Mouse (Mus musculus): ENCODE measurements at regions not wholly inside any gene's neighbourhood (a gene's known extent, or its start where the extent isn't known, plus 50 kb on each side); places are given as distances from the start of the nearest gene placed in this dataset.

DNA sequence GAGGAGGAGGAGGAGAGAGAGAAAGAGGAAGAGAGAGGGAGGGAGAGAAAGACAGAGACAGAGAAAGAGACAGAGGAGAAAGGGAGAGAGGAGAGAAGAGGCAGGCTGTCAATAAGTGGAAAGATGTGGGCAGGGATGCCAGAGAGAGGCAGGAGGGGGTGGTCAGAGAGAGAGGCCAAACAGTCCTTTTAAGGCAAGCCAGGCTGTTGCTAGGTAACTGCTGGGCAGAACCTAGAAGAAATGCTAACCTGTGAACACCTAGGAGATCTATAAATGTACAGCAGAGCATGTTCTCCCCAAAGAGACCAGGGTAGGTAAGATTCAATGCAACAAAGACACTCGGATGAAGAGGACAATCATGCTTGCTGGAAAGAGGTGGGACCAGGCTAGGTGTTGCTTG, 417.9 kb upstream of the Gm10131 start:
- H3K9ac ChIP-seq (ENCODE audit: low read length) = no peak overlapping the region
- no peaks in the 10 kb centered on the region for H3K36me3 ChIP-seq (ENCODE audit: control insufficient read depth, insufficient read depth, low read length)
- H3K4me1 ChIP-seq (ENCODE audit: control insufficient read depth in 2 of 2, insufficient read depth in 2 of 2, low read length in 2 of 2) = peaks cover 4 to 12% of the 10 kb centered on the region in 2 experiments
- no peak overlapping the region for H3K4me2 ChIP-seq (ENCODE audit: low read length)
- no peak overlapping the region for H3K4me3 ChIP-seq (ENCODE audit: control insufficient read depth in 1 of 2, insufficient read depth in 1 of 2, low read depth in 1 of 2, low read length in 2 of 2)
- H3K27me3 ChIP-seq (ENCODE audit: control insufficient read depth, insufficient read depth, low read length) = no peaks in the 10 kb centered on the region
- no peaks in the 10 kb centered on the region for H3K9me3 ChIP-seq (ENCODE audit: control insufficient read depth, low read length)
- H3K27ac ChIP-seq (replicated peaks in 1 of 2; ENCODE audit: control insufficient read depth in 1 of 2, insufficient read depth in 1 of 2, low read depth in 2 of 2, low read length in 2 of 2) = no peak overlapping the region
- ATAC-seq (ENCODE audit: insufficient number of reproducible peaks, insufficient read depth, low FRiP score, low read depth) = no peak
- 77% methylated on average over 1 of the region's 1 CpGs for WGBS

DNA sequence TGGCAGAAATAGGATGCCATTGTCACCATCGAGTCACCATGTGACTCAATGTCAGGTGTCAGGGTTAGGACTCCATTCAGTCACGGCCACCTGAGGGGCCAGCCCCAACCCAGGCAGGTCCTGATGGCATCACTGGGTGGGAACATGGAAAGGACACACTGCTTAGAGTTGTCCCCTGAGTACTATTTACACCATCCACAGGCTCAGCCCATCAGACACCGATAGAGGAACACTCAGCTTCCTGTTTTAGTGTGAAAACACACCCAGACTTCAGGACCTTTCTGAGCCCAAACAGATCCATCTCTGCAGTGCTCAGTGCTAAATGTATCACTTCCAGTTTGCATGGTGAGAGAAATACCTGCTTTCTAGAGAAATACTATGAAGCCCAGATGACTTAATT, 416.7 kb upstream of the Gm10131 start:
- Histone ChIP-seq H3K27ac (replicated peaks in 1 of 2; ENCODE audit: control insufficient read depth in 1 of 2, insufficient read depth in 1 of 2, low read depth in 2 of 2, low read length in 2 of 2) (no peak overlapping the region), H3K36me3 (ENCODE audit: control insufficient read depth, insufficient read depth, low read length) (no peaks in the 10 kb centered on the region), H3K9ac (ENCODE audit: low read length) (no peak overlapping the region), H3K27me3 (ENCODE audit: control insufficient read depth, insufficient read depth, low read length) (no peaks in the 10 kb centered on the region), H3K4me2 (ENCODE audit: low read length) (no peak overlapping the region), H3K4me1 (ENCODE audit: control insufficient read depth in 2 of 2, insufficient read depth in 2 of 2, low read length in 2 of 2) (peaks cover 2 to 4% of the 10 kb centered on the region in 2 experiments; a peak in 3 of 4 replicates), H3K4me3 (ENCODE audit: control insufficient read depth in 1 of 2, insufficient read depth in 1 of 2, low read depth in 1 of 2, low read length in 2 of 2) (no peak overlapping the region), H3K9me3 (ENCODE audit: control insufficient read depth, low read length) (no peaks in the 10 kb centered on the region)
- 76% methylated on average over 3 of the region's 3 CpGs for WGBS
- ATAC-seq (ENCODE audit: insufficient number of reproducible peaks, insufficient read depth, low FRiP score, low read depth) = no peak

DNA sequence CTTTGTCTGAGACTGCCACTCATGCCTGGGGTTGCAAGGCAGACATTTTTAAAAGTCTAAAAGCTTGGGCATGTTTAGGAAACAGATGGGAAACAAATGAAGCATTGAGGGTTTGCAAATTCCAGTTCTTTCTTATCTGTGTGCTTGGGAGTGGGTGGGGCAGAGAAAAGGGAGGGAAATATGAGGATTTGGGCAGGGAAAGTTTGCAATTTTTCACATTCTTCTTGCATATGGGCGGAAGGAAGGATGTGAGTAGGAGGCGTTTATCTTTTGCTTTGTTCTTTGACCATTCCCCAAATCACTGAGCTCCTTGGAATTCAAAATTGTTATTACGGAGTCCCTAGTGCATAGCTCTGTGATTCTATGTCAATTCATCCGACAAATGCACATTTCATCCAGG, 413.7 kb upstream of the Gm10131 start:
- no peak overlapping the region for H3K27ac ChIP-seq (replicated peaks in 1 of 2; ENCODE audit: control insufficient read depth in 1 of 2, insufficient read depth in 1 of 2, low read depth in 2 of 2, low read length in 2 of 2)
- no peak overlapping the region for H3K4me2 ChIP-seq (ENCODE audit: low read length)
- H3K27me3 ChIP-seq (ENCODE audit: control insufficient read depth, insufficient read depth, low read length) = no peaks in the 10 kb centered on the region
- H3K9me3 ChIP-seq (ENCODE audit: control insufficient read depth, low read length) = no peaks in the 10 kb centered on the region
- 66% methylated on average over 4 of the region's 4 CpGs for WGBS
- no peaks in the 10 kb centered on the region for H3K36me3 ChIP-seq (ENCODE audit: control insufficient read depth, insufficient read depth, low read length)
- H3K4me3 ChIP-seq (ENCODE audit: control insufficient read depth in 1 of 2, insufficient read depth in 1 of 2, low read depth in 1 of 2, low read length in 2 of 2) = no peak overlapping the region
- ATAC-seq (ENCODE audit: insufficient number of reproducible peaks, insufficient read depth, low FRiP score, low read depth) = no peak
- H3K9ac ChIP-seq (ENCODE audit: low read length) = no peak overlapping the region
- H3K4me1 ChIP-seq (ENCODE audit: control insufficient read depth in 2 of 2, insufficient read depth in 2 of 2, low read length in 2 of 2) = no peaks in the 10 kb centered on the region

DNA sequence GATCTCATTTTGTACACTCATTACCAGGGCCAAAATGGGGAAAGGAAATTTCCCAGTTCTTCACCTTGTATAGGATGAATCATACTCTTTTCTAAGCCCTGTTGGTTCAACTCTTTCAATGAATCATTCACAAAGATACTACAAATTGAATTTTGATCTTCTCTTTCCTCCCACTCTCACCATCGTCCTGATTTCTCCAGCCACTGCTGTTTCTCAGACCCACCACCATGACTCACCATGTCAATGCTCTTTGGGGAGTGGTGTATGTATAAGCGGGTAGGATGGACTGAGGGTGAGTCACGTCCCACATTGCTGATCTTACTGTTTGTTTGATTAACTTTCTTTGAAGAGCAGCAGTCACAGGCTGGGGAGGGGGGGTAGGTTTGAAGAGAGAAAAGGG, 412.3 kb upstream of the Gm10131 start:
- no peaks in the 10 kb centered on the region for H3K4me1 ChIP-seq (ENCODE audit: control insufficient read depth in 2 of 2, insufficient read depth in 2 of 2, low read length in 2 of 2)
- H3K27me3 ChIP-seq (ENCODE audit: control insufficient read depth, insufficient read depth, low read length) = no peaks in the 10 kb centered on the region
- H3K9ac ChIP-seq (ENCODE audit: low read length) = no peak overlapping the region
- no peaks in the 10 kb centered on the region for H3K36me3 ChIP-seq (ENCODE audit: control insufficient read depth, insufficient read depth, low read length)
- no peak overlapping the region for H3K4me2 ChIP-seq (ENCODE audit: low read length)
- no peak overlapping the region for H3K4me3 ChIP-seq (ENCODE audit: control insufficient read depth in 1 of 2, insufficient read depth in 1 of 2, low read depth in 1 of 2, low read length in 2 of 2)
- H3K9me3 ChIP-seq (ENCODE audit: control insufficient read depth, low read length) = no peaks in the 10 kb centered on the region
- 67% methylated on average over 3 of the region's 3 CpGs for WGBS
- H3K27ac ChIP-seq (replicated peaks in 1 of 2; ENCODE audit: control insufficient read depth in 1 of 2, insufficient read depth in 1 of 2, low read depth in 2 of 2, low read length in 2 of 2) = no peak overlapping the region
- no peak for ATAC-seq (ENCODE audit: insufficient number of reproducible peaks, insufficient read depth, low FRiP score, low read depth)

DNA sequence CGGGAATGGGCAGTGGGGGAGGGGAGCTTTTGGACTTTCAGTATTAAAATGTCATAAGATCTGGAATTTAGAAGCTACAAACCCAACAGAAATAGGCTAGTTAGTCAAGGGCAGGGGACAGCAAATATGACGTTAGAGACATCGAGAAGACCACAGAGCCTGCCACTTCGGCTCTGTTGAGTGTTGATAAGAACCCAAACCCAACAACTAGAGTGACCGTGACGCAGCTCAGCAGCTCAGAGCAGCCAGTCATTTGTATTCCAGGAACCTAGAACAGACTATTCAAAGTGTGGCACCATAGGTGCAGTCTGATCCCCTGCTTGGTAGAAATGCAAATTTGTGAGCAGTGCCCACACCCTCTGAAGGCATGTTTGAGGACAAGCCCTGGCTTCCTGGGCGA, 409.8 kb upstream of the Gm10131 start:
- Histone ChIP-seq H3K4me1 (ENCODE audit: control insufficient read depth in 2 of 2, insufficient read depth in 2 of 2, low read length in 2 of 2) (no peaks in the 10 kb centered on the region), H3K27ac (replicated peaks in 1 of 2; ENCODE audit: control insufficient read depth in 1 of 2, insufficient read depth in 1 of 2, low read depth in 2 of 2, low read length in 2 of 2) (no peak overlapping the region), H3K27me3 (ENCODE audit: control insufficient read depth, insufficient read depth, low read length) (no peaks in the 10 kb centered on the region), H3K9me3 (ENCODE audit: control insufficient read depth, low read length) (no peaks in the 10 kb centered on the region; the same call in 1 of the 2 replicates), H3K9ac (ENCODE audit: low read length) (no peak overlapping the region), H3K4me2 (ENCODE audit: low read length) (no peak overlapping the region), H3K4me3 (ENCODE audit: control insufficient read depth in 1 of 2, insufficient read depth in 1 of 2, low read depth in 1 of 2, low read length in 2 of 2) (no peak overlapping the region), H3K36me3 (ENCODE audit: control insufficient read depth, insufficient read depth, low read length) (no peaks in the 10 kb centered on the region)
- WGBS = 76% methylated on average over 7 of the region's 7 CpGs
- ATAC-seq (ENCODE audit: insufficient number of reproducible peaks, insufficient read depth, low FRiP score, low read depth) = no peak

GRCm38 (mm10) chr8:34520664-34521063, 409.1 kb upstream of the Gm10131 start:
- Histone ChIP-seq H3K36me3 (ENCODE audit: control insufficient read depth, insufficient read depth, low read length) (no peaks in the 10 kb centered on the region), H3K9ac (ENCODE audit: low read length) (no peak overlapping the region), H3K27ac (replicated peaks in 1 of 2; ENCODE audit: control insufficient read depth in 1 of 2, insufficient read depth in 1 of 2, low read depth in 2 of 2, low read length in 2 of 2) (no peak overlapping the region), H3K4me2 (ENCODE audit: low read length) (no peak overlapping the region), H3K4me3 (ENCODE audit: control insufficient read depth in 1 of 2, insufficient read depth in 1 of 2, low read depth in 1 of 2, low read length in 2 of 2) (no peak overlapping the region), H3K27me3 (ENCODE audit: control insufficient read depth, insufficient read depth, low read length) (no peaks in the 10 kb centered on the region), H3K4me1 (ENCODE audit: control insufficient read depth in 2 of 2, insufficient read depth in 2 of 2, low read length in 2 of 2) (no peaks in the 10 kb centered on the region), H3K9me3 (ENCODE audit: control insufficient read depth, low read length) (peaks cover 6% of the 10 kb centered on the region; the same call in 1 of the 2 replicates)
- no peak for ATAC-seq (ENCODE audit: insufficient number of reproducible peaks, insufficient read depth, low FRiP score, low read depth)
- 67% methylated on average over 4 of the region's 4 CpGs for whole genome bisulfite sequencing

DNA sequence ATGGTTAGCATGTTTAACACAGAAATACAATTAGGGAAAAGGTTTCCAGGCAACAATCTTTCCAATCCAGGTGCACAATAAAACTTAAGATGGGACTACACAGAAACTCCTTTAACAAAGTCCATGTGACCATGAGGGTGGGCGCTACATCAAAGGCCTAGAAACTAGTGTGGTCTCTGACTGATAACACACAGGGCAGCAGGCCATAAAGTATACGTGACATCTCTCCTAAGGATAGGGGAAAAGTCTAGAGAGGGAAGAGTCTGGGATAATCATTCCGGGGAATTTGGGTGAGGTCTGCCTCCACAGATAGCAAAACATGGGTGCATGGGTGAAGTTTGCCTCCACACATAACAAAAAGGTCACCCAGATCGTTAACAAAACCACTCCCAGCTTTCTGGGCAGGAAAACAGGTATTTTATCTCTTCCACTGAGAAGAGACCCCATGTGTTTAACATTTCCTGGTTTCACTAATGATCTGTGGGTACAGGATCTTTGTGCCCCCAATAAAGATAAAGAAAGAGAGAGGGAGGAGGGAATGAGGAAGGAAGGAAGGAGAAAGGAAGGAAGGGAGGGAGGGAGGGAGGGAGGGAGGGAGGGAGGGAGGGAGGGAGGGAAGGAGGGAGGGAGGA, 402.0 kb upstream of the Gm10131 start:
- no peak overlapping the region for H3K27ac ChIP-seq (replicated peaks in 1 of 2; ENCODE audit: control insufficient read depth in 1 of 2, insufficient read depth in 1 of 2, low read depth in 2 of 2, low read length in 2 of 2)
- 62% methylated on average over 4 of the region's 4 CpGs for WGBS
- no peak overlapping the region for H3K4me2 ChIP-seq (ENCODE audit: low read length)
- H3K4me3 ChIP-seq (ENCODE audit: control insufficient read depth in 1 of 2, insufficient read depth in 1 of 2, low read depth in 1 of 2, low read length in 2 of 2) = no peak overlapping the region
- H3K9me3 ChIP-seq (ENCODE audit: control insufficient read depth, low read length) = peaks cover 10% of the 10 kb centered on the region; the same call in 1 of the 2 replicates
- ATAC-seq (ENCODE audit: insufficient number of reproducible peaks, insufficient read depth, low FRiP score, low read depth) = no peak
- H3K27me3 ChIP-seq (ENCODE audit: control insufficient read depth, insufficient read depth, low read length) = no peaks in the 10 kb centered on the region
- no peaks in the 10 kb centered on the region for H3K4me1 ChIP-seq (ENCODE audit: control insufficient read depth in 2 of 2, insufficient read depth in 2 of 2, low read length in 2 of 2)
- H3K36me3 ChIP-seq (ENCODE audit: control insufficient read depth, insufficient read depth, low read length) = no peaks in the 10 kb centered on the region
- no peak overlapping the region for H3K9ac ChIP-seq (ENCODE audit: low read length)

Measured in heart, embryonic 14.5 days (tissue).